Mouse (Mus musculus): ENCODE data around the gene Jdp2. TPM values are rescaled to one million over a fixed set of nuclear protein-coding genes. Genes with fewer than 3 reads are reported as not detected.

Gene Jdp2
- polyA plus RNA-seq, 1 experiment: 8.2 TPM

GRCm38 (mm10) chr12:85632321-85632720, 33.5 kb downstream of the Jdp2 start:
- H3K4me1 ChIP-seq (ENCODE audit: control insufficient read depth, insufficient read depth, insufficient read length, low read length): peaks cover 8% of the 10 kb centered on the region

GRCm38 (mm10) chr12:85637932-85638331, 39.1 kb downstream of the Jdp2 start:
- H3K27ac ChIP-seq (ENCODE audit: insufficient read depth, low read depth, low read length): no peak overlapping the region
- 64% methylated on average over 9 of the region's 9 CpGs for WGBS
- no peak overlapping the region for H3K4me3 ChIP-seq (ENCODE audit: low read depth, low read length)
- no peaks in the 10 kb centered on the region for H3K27me3 ChIP-seq (ENCODE audit: control insufficient read depth, insufficient read depth, low read length)
- TF ChIP-seq POLR2A (IDR thresholded peaks at IDR 0.05; ENCODE audit: low read depth, low read length): no peak
- no peak for TF ChIP-seq CTCF (IDR thresholded peaks at IDR 0.05; ENCODE audit: extremely low read depth, insufficient read length, insufficient replicate concordance, low read depth, low read length)
- peaks cover 5% of the 10 kb centered on the region; the same call in 1 of the 2 replicates for H3K36me3 ChIP-seq (ENCODE audit: control insufficient read depth, insufficient read depth, low read length)
- peaks cover 19% of the 10 kb centered on the region for H3K4me1 ChIP-seq (ENCODE audit: control insufficient read depth, insufficient read depth, insufficient read length, low read length)

More at GRCm38 (mm10) chr12:85632321-85632720, 33.5 kb downstream of the Jdp2 start:
- H3K27me3 ChIP-seq (ENCODE audit: control insufficient read depth, insufficient read depth, low read length): no peaks in the 10 kb centered on the region
- H3K4me3 ChIP-seq (ENCODE audit: low read depth, low read length): no peak overlapping the region
- no peaks in the 10 kb centered on the region for H3K36me3 ChIP-seq (ENCODE audit: control insufficient read depth, insufficient read depth, low read length)
- H3K27ac ChIP-seq (ENCODE audit: insufficient read depth, low read depth, low read length): no peak overlapping the region
- WGBS: 88% methylated on average over 10 of the region's 10 CpGs
- TF ChIP-seq POLR2A (IDR thresholded peaks at IDR 0.05; ENCODE audit: low read depth, low read length): no peak
- no peak for TF ChIP-seq CTCF (IDR thresholded peaks at IDR 0.05; ENCODE audit: extremely low read depth, insufficient read length, insufficient replicate concordance, low read depth, low read length)

- 62% methylated on average over 20 of the region's 20 CpGs for WGBS
- Histone ChIP-seq H3K27ac (ENCODE audit: insufficient read depth, low read depth, low read length) (no peak overlapping the region), H3K36me3 (ENCODE audit: control insufficient read depth, insufficient read depth, low read length) (peaks cover 5% of the 10 kb centered on the region; the same call in 1 of the 2 replicates), H3K4me3 (ENCODE audit: low read depth, low read length) (no peak overlapping the region), H3K27me3 (ENCODE audit: control insufficient read depth, insufficient read depth, low read length) (no peaks in the 10 kb centered on the region), H3K4me1 (ENCODE audit: control insufficient read depth, insufficient read depth, insufficient read length, low read length) (peaks cover 19% of the 10 kb centered on the region)
- no peak for TF ChIP-seq CTCF (IDR thresholded peaks at IDR 0.05; ENCODE audit: extremely low read depth, insufficient read length, insufficient replicate concordance, low read depth, low read length)
- TF ChIP-seq POLR2A (IDR thresholded peaks at IDR 0.05; ENCODE audit: low read depth, low read length): no peak
Measured at GRCm38 (mm10) chr12:85638541-85639325, 39.9 kb downstream of the Jdp2 start.

DNA sequence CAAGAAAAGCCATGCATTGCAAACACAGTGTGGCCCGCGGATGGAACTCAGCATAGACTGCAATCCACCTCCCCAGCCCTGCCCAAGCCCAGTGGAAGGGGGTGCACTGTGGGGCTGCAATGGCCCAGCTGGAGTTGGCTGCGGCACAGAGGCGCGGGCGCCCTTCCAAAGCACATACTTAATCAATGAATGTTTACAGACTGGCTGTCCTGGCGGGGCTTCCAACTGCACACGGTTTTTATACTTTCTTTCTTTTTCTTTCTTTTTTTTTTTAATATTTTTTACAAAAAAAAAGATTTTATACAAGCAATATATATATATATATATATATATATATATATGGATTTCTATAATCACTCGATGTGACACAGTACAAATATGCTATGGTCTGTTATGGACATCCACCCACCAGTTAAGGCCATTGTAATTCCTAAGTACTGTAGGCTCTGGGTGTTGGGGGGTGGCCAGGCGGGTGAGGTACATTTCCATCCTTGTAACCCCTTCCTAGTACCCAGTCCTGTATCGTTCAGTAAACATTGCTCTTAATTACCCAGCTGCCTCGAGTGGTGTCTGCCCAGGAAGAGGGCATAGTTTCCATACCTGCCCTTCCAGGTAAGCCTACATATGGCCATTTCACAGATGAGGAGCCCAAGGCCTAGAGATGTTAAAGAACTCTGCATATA, 40.6 kb downstream of the Jdp2 start:
- H3K27ac ChIP-seq (ENCODE audit: insufficient read depth, low read depth, low read length): no peak overlapping the region
- 40% methylated on average over 12 of the region's 12 CpGs for WGBS

DNA sequence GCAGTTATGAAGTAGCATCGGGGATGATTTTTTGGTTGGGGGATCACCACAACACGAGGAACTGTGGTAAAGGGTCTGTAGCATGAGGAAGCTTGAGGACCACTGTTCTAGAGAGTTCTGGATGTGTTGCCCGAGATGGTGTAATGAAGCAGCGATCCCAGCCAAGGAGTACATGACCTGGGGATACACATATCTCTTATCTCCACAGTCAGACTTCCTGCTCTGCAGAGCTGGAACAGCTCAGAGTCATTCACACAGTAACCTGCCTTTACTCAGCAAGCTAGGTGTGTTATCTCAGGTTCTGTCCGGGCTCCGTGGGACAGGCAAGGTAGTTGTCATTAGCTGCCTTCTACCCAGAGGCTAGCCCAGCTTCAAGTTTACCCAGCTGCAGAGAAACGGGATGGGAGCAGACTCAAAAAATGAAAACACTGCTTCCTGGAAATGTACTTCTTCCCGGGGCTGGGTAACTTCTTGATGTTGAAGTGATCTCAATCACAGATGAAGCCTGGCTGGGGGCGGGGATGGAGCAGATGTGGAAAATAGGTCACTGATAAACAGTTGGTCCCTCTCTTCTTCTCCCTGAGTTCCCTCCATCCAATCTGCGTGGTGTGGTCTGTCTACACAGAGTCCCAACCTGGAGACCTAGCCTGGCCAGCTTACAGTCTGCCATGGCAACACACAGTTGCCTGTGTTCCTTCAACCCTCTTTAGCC, 42.2 kb downstream of the Jdp2 start:
- 35% methylated on average over 10 of the region's 10 CpGs for WGBS
- Histone ChIP-seq H3K4me1 (ENCODE audit: control insufficient read depth, insufficient read depth, insufficient read length, low read length) (peaks cover 19% of the 10 kb centered on the region), H3K4me3 (ENCODE audit: low read depth, low read length) (no peak overlapping the region), H3K36me3 (ENCODE audit: control insufficient read depth, insufficient read depth, low read length) (peaks cover 5% of the 10 kb centered on the region; the same call in 1 of the 2 replicates), H3K27me3 (ENCODE audit: control insufficient read depth, insufficient read depth, low read length) (no peaks in the 10 kb centered on the region), H3K27ac (ENCODE audit: insufficient read depth, low read depth, low read length) (no peak overlapping the region)
- TF ChIP-seq CTCF (IDR thresholded peaks at IDR 0.05; ENCODE audit: extremely low read depth, insufficient read length, insufficient replicate concordance, low read depth, low read length) (no peak), POLR2A (IDR thresholded peaks at IDR 0.05; ENCODE audit: low read depth, low read length) (no peak)

More for the DNA sequence above, 40.6 kb downstream of the Jdp2 start:
- Histone ChIP-seq H3K4me1 (ENCODE audit: control insufficient read depth, insufficient read depth, insufficient read length, low read length) (peaks cover 19% of the 10 kb centered on the region), H3K36me3 (ENCODE audit: control insufficient read depth, insufficient read depth, low read length) (peaks cover 5% of the 10 kb centered on the region; the same call in 1 of the 2 replicates), H3K4me3 (ENCODE audit: low read depth, low read length) (no peak overlapping the region), H3K27me3 (ENCODE audit: control insufficient read depth, insufficient read depth, low read length) (no peaks in the 10 kb centered on the region)
- no peak for TF ChIP-seq CTCF (IDR thresholded peaks at IDR 0.05; ENCODE audit: extremely low read depth, insufficient read length, insufficient replicate concordance, low read depth, low read length)
- no peak for TF ChIP-seq POLR2A (IDR thresholded peaks at IDR 0.05; ENCODE audit: low read depth, low read length)

GRCm38 (mm10) chr12:85641564-85641931, 42.7 kb downstream of the Jdp2 start:
- 47% methylated on average over 4 of the region's 4 CpGs for WGBS
- H3K27me3 ChIP-seq (ENCODE audit: control insufficient read depth, insufficient read depth, low read length): no peaks in the 10 kb centered on the region
- H3K4me3 ChIP-seq (ENCODE audit: low read depth, low read length): no peak overlapping the region
- no peak overlapping the region for H3K27ac ChIP-seq (ENCODE audit: insufficient read depth, low read depth, low read length)
- peaks cover 5% of the 10 kb centered on the region; the same call in 1 of the 2 replicates for H3K36me3 ChIP-seq (ENCODE audit: control insufficient read depth, insufficient read depth, low read length)
- TF ChIP-seq POLR2A (IDR thresholded peaks at IDR 0.05; ENCODE audit: low read depth, low read length) (no peak), CTCF (IDR thresholded peaks at IDR 0.05; ENCODE audit: extremely low read depth, insufficient read length, insufficient replicate concordance, low read depth, low read length) (no peak)
- peaks cover 19% of the 10 kb centered on the region for H3K4me1 ChIP-seq (ENCODE audit: control insufficient read depth, insufficient read depth, insufficient read length, low read length)

All from small intestine, adult 2 months (tissue).